Mouse (Mus musculus) c-Kit-positive CD71-positive TER-119-negative erythroid progenitor cells, embryonic 14.5 days (primary cell): ENCODE data around the gene BC049352.

Source experiments
- DNase-seq: peaks from one replicate; pipeline ENCODE4 v3.0.0-alpha.2; 2013; ENCODE audit warnings: low read depth

Gene BC049352

GRCm38 (mm10) chr9:45250306-45250705 is 68.5 kb downstream of the BC049352 start:
- DNase-seq, result no peak

- DNase-seq, result no peak
Observed at GRCm38 (mm10) chr9:45251281-45251680, 69.5 kb downstream of the BC049352 start.

GRCm38 (mm10) chr9:45251990-45252389 is 70.2 kb downstream of the BC049352 start:
- no peak for DNase-seq

- DNase-seq, result no peak
Observed at GRCm38 (mm10) chr9:45252395-45252794, 70.6 kb downstream of the BC049352 start.

- no peak for DNase-seq
Observed at GRCm38 (mm10) chr9:45254021-45254420, 72.2 kb downstream of the BC049352 start.

GRCm38 (mm10) chr9:45254605-45255004 is 72.8 kb downstream of the BC049352 start:
- no peak for DNase-seq

GRCm38 (mm10) chr9:45255431-45255830 is 73.6 kb downstream of the BC049352 start:
- no peak for DNase-seq

- DNase-seq, result no peak
Observed at GRCm38 (mm10) chr9:45255967-45256366, 74.2 kb downstream of the BC049352 start.

GRCm38 (mm10) chr9:45259065-45259464 is 77.3 kb downstream of the BC049352 start:
- DNase-seq, result no peak

- no peak for DNase-seq
Observed at GRCm38 (mm10) chr9:45261466-45261865, 79.7 kb downstream of the BC049352 start.

- DNase-seq, result no peak
Observed at GRCm38 (mm10) chr9:45261872-45262271, 80.1 kb downstream of the BC049352 start.

- DNase-seq, result no peak
Observed at GRCm38 (mm10) chr9:45267099-45267498, 85.3 kb downstream of the BC049352 start.

GRCm38 (mm10) chr9:45268079-45268478 is 86.3 kb downstream of the BC049352 start:
- DNase-seq, result no peak

- DNase-seq, result no peak
Observed at GRCm38 (mm10) chr9:45268597-45269325, 87.0 kb downstream of the BC049352 start, which contains the start of gene Il10ra. Il10ra (minus strand) TSS chr9:45269149.

GRCm38 (mm10) chr9:45272213-45272612 is 90.4 kb downstream of the BC049352 start:
- no peak for DNase-seq

GRCm38 (mm10) chr9:45274218-45274617 is 92.4 kb downstream of the BC049352 start:
- DNase-seq, result peak; percentile 24

- no peak for DNase-seq
Observed at GRCm38 (mm10) chr9:45274635-45275034, 92.8 kb downstream of the BC049352 start.

- DNase-seq, result no peak
Observed at GRCm38 (mm10) chr9:45280059-45280458, 98.3 kb downstream of the BC049352 start.

GRCm38 (mm10) chr9:45280891-45281290 is 99.1 kb downstream of the BC049352 start:
- no peak for DNase-seq

- no peak for DNase-seq
Observed at GRCm38 (mm10) chr9:45282466-45282865, 100.7 kb downstream of the BC049352 start.

GRCm38 (mm10) chr9:45291481-45292168 is 109.8 kb downstream of the BC049352 start:
- DNase-seq, result no peak

GRCm38 (mm10) chr9:45294210-45295011 is 112.6 kb downstream of the BC049352 start:
- DNase-seq, result no peak
